Mouse (Mus musculus): ENCODE data around the gene Zzz3. TPM values are rescaled to one million over a fixed set of nuclear protein-coding genes. Genes with fewer than 3 reads are reported as not detected.
A peak's percentile ranks its signal among the peaks of the same experiment; 100 is the strongest.
"Not testable (repeated sequence)": the region's sequence is repeated elsewhere in the genome, so short reads cannot be mapped to it uniquely, and the experiment has no call there.

Zzz3 gene
- total RNA-seq, 2 experiments from 2014 or later: 15.7 to 18.1 TPM

- no peak overlapping the region for H3K4me3 ChIP-seq
- peak overlapping the region; percentile 73 for H3K27ac ChIP-seq
- intact Hi-C loops (cut with DNase I): no loop called here
- DNase-seq: no peak
- no peak for TF ChIP-seq CTCF (IDR thresholded peaks at IDR 0.05)
Observed at GRCm38 (mm10) chr3:152405420-152405819, 10.1 kb downstream of the Zzz3 start.

GRCm38 (mm10) chr3:152405978-152406640 is 10.8 kb downstream of the Zzz3 start:
- DNase-seq: no peak
- TF ChIP-seq CTCF (IDR thresholded peaks at IDR 0.05): no peak
- no peak overlapping the region for H3K4me3 ChIP-seq
- intact Hi-C loops (cut with DNase I): no loop called here
- H3K27ac ChIP-seq: peak overlapping the region; percentile 60

GRCm38 (mm10) chr3:152410980-152411551 is 15.8 kb downstream of the Zzz3 start:
- Histone ChIP-seq H3K4me3 (no peak overlapping the region), H3K27ac (no peak overlapping the region)
- intact Hi-C loops (cut with DNase I): no loop called here
- no peak for DNase-seq
- TF ChIP-seq CTCF (IDR thresholded peaks at IDR 0.05): no peak

- intact Hi-C loops (cut with DNase I): no loop called here
- H3K4me3 ChIP-seq: no peak overlapping the region
- H3K27ac ChIP-seq: no peak overlapping the region
- no peak for TF ChIP-seq CTCF (IDR thresholded peaks at IDR 0.05)
- no peak for DNase-seq
Observed at GRCm38 (mm10) chr3:152412362-152412761, 17.1 kb downstream of the Zzz3 start.

- Histone ChIP-seq H3K27ac (no peak overlapping the region), H3K4me3 (no peak overlapping the region)
- no peak for DNase-seq
- intact Hi-C loops (cut with DNase I): no loop called here
- no peak for TF ChIP-seq CTCF (IDR thresholded peaks at IDR 0.05)
Observed at GRCm38 (mm10) chr3:152428925-152429324, 33.7 kb downstream of the Zzz3 start.

GRCm38 (mm10) chr3:152432677-152433076 is 37.4 kb downstream of the Zzz3 start:
- Histone ChIP-seq H3K4me3 (no peak overlapping the region), H3K27ac (no peak overlapping the region)
- DNase-seq: no peak
- intact Hi-C loops (cut with DNase I): loop anchor here (2.0 kb wide), 1 partner anchor 16 kb away; no protein-coding TSS in a partner anchor
- TF ChIP-seq CTCF (IDR thresholded peaks at IDR 0.05): no peak

- H3K27ac ChIP-seq: no peak overlapping the region
- no peak for TF ChIP-seq CTCF (IDR thresholded peaks at IDR 0.05)
- no peak overlapping the region for H3K4me3 ChIP-seq
- no peak for DNase-seq
- intact Hi-C loops (cut with DNase I): no loop called here
Observed at GRCm38 (mm10) chr3:152435590-152435989, 40.3 kb downstream of the Zzz3 start.

- Histone ChIP-seq H3K4me3 (no peak overlapping the region), H3K27ac (no peak overlapping the region)
- no peak for DNase-seq
- intact Hi-C loops (cut with DNase I): no loop called here
- TF ChIP-seq CTCF (IDR thresholded peaks at IDR 0.05): no peak
Observed at GRCm38 (mm10) chr3:152438068-152438467, 42.8 kb downstream of the Zzz3 start.

GRCm38 (mm10) chr3:152442795-152443194 is 47.5 kb downstream of the Zzz3 start:
- H3K27ac ChIP-seq: no peak overlapping the region
- DNase-seq: no peak
- no peak overlapping the region for H3K4me3 ChIP-seq
- no peak for TF ChIP-seq CTCF (IDR thresholded peaks at IDR 0.05)
- intact Hi-C loops (cut with DNase I): no loop called here

GRCm38 (mm10) chr3:152444114-152444513 is 48.8 kb downstream of the Zzz3 start:
- TF ChIP-seq CTCF (IDR thresholded peaks at IDR 0.05): no peak
- intact Hi-C loops (cut with DNase I): no loop called here
- Histone ChIP-seq H3K27ac (no peak overlapping the region), H3K4me3 (no peak overlapping the region)
- no peak for DNase-seq

GRCm38 (mm10) chr3:152446966-152447365 is 51.7 kb downstream of the Zzz3 start:
- DNase-seq: no peak
- Histone ChIP-seq H3K4me3 (no peak overlapping the region), H3K27ac (no peak overlapping the region)
- no peak for TF ChIP-seq CTCF (IDR thresholded peaks at IDR 0.05)
- intact Hi-C loops (cut with DNase I): no loop called here

GRCm38 (mm10) chr3:152453163-152453562 is 57.9 kb downstream of the Zzz3 start:
- no peak for TF ChIP-seq CTCF (IDR thresholded peaks at IDR 0.05)
- Histone ChIP-seq H3K4me3 (no peak overlapping the region), H3K27ac (no peak overlapping the region)
- DNase-seq: no peak
- intact Hi-C loops (cut with DNase I): no loop called here

GRCm38 (mm10) chr3:152457308-152458035 is 62.2 kb downstream of the Zzz3 start:
- intact Hi-C loops (cut with DNase I): no loop called here
- Histone ChIP-seq H3K4me3 (no peak overlapping the region), H3K27ac (peak overlapping the region; percentile 85)
- peak; percentile 38 for DNase-seq
- TF ChIP-seq CTCF (IDR thresholded peaks at IDR 0.05): no peak

GRCm38 (mm10) chr3:152458875-152459274 is 63.6 kb downstream of the Zzz3 start:
- H3K27ac ChIP-seq: peak overlapping the region; percentile 85
- H3K4me3 ChIP-seq; intact Hi-C loops (cut with DNase I); DNase-seq: not testable (repeated sequence)
